Mouse (Mus musculus): ENCODE measurements at regions not wholly inside any gene's neighbourhood (a gene's known extent, or its start where the extent isn't known, plus 50 kb on each side); places are given as distances from the start of the nearest gene placed in this dataset.

DNA sequence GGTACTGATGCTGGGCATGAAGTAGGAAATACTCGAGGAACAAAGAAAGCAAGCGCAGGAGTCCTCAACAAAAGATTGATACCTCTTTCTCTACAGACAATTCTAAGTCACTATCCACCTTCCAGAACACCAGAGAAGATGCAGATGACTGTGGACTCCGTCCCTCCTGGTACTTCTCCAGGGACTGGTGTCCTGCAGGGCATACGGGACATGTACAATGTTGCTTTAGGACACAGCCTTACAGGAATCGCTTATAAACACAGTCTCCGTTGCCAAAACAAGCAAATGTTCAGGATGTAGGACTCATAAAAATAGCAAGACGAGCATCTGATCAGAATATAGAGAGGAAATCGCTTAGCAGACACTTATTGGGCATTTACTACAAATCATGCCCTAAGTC lies 162.6 kb upstream of the Klf7 start:
- Histone ChIP-seq H3K4me3 (replicated peaks) (no peak overlapping the region), H3K9me3 (replicated peaks) (no peaks in the 10 kb centered on the region), H3K36me3 (no peaks in the 10 kb centered on the region), H3K27me3 (no peaks in the 10 kb centered on the region), H3K9ac (no peak overlapping the region), H3K4me2 (no peak overlapping the region), H3K4me1 (peaks cover 15% of the 10 kb centered on the region), H3K27ac (no peak overlapping the region)
- ATAC-seq (replicated peaks; ENCODE audit: low FRiP score) = no peak
- WGBS = 61% methylated on average over 8 of the region's 8 CpGs

DNA sequence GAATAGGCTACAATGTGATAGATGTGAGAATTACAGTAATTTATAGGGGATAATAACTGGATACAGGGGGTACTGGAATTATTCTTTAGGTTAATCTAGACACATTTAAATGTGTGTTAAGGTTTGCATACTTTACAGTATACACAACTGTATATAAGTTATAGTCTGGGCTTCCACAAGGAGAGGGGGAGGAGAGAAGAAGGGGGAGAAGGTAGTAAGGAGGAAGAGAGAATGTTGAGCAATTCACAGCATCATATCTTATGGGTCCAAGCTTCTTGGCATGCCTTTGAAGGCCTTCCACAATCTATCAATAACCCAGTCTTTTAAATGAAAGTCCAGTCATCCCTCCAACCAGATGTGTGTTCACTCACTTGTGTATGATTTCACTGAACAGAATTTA lies 153.8 kb upstream of the Klf7 start:
- Histone ChIP-seq H3K4me3 (replicated peaks) (no peak overlapping the region), H3K9ac (no peak overlapping the region), H3K4me2 (no peak overlapping the region), H3K27me3 (no peaks in the 10 kb centered on the region), H3K36me3 (no peaks in the 10 kb centered on the region), H3K9me3 (replicated peaks) (no peaks in the 10 kb centered on the region), H3K27ac (no peak overlapping the region), H3K4me1 (no peaks in the 10 kb centered on the region)
- no peak for ATAC-seq (replicated peaks; ENCODE audit: low FRiP score)

DNA sequence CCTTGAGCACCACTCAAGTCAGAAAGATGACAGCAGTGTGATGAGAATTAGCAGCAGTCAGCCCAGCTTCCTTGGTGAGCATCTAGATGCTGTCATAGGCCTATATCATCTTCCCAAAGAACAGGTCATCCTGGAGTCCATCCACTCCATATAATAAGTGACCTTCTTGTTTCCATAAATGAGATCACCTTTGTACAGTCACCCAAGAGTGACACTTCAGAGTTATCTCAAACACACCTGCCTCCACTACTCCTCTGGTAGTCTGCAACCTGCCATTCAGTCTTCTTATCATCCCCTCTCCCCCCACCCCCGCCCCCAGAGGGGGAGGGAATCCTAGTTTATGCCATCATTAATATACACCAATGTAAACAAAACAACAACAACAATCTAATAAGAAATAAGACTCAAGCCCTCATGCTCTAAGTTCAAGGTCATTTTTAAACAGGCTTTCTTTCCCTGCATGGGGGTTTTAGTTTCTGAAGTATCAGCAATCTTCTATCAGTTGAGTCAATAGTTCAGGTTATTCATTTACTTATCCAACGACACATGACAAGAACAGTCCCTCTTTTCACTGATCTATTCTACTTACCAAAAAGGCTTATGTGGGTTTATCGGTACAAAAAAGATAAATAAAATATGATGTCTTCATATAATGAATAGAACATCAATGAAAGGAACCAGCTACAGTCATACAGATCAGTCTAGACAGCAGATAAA lies 153.2 kb upstream of the Klf7 start:
- Histone ChIP-seq H3K9me3 (replicated peaks) (no peaks in the 10 kb centered on the region), H3K4me2 (no peak overlapping the region), H3K27me3 (no peaks in the 10 kb centered on the region), H3K36me3 (no peaks in the 10 kb centered on the region), H3K9ac (no peak overlapping the region), H3K27ac (no peak overlapping the region), H3K4me1 (no peaks in the 10 kb centered on the region), H3K4me3 (replicated peaks) (no peak overlapping the region)
- no peak for ATAC-seq (replicated peaks; ENCODE audit: low FRiP score)
- 84% methylated on average over 3 of the region's 3 CpGs for WGBS

DNA sequence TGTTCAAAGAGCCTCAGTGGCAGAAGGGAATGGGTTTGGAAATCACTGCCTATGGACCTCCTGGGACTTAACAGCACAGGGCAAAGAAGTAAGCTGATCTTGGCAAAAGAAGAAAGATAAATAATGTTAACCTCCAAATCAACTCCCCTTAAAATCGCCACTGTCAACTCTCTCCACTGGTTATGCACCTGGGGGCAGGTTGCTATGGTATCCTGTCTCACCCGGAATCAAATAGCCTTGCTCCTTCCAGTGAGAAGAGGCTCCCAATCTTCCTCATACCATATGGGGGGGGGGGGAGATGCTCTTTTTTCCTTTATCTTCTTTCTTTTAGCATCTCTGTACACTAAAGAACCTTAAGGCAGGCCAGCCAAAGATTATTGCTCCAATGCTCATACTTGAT lies 135.2 kb upstream of the Klf7 start:
- no peak overlapping the region for H3K9ac ChIP-seq
- no peaks in the 10 kb centered on the region for H3K27me3 ChIP-seq
- H3K4me3 ChIP-seq (replicated peaks) = no peak overlapping the region
- ATAC-seq (replicated peaks; ENCODE audit: low FRiP score) = no peak
- H3K27ac ChIP-seq = no peak overlapping the region
- H3K4me2 ChIP-seq = no peak overlapping the region
- WGBS = 31% methylated on average over 2 of the region's 2 CpGs
- no peaks in the 10 kb centered on the region for H3K9me3 ChIP-seq (replicated peaks)
- no peaks in the 10 kb centered on the region for H3K36me3 ChIP-seq
- no peaks in the 10 kb centered on the region for H3K4me1 ChIP-seq

DNA sequence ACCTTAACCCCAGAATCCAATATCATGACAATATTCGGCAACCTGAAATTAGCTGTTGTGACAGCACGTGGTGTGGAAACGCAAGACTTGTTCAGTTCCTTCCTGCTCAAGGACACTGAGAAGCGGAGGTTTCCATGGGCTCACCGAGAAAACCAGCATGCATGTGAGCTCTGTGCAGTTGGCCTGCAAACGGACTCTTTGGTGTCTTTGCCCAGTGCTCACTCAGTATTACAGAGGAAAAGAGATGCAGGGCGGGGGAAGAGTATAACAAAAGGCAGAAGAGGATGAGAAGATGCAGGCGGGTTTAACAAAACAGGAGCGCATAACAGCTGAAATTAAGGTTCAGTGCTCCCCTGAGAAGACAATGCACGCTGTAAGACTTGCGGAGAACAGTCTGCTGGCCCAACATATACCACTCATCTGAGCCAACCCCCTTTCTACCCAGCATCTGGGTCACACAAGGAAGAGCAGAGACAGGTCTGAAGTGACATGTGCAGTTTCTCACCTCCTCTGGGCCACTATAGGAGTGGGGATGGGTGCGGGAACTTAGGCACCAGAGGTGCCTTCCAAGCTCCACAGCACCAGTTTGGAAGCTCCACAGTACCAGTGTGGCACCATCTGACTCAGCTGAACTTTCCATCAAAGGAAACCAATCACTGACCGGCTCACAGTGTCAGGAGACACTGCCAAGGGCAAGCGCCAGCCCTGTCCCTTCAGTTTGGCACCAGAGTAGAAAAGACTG lies 133.6 kb upstream of the Klf7 start:
- no peaks in the 10 kb centered on the region for H3K9me3 ChIP-seq (replicated peaks)
- ATAC-seq (replicated peaks; ENCODE audit: low FRiP score) = no peak
- H3K4me3 ChIP-seq (replicated peaks) = no peak overlapping the region
- no peak overlapping the region for H3K9ac ChIP-seq
- no peak overlapping the region for H3K27ac ChIP-seq
- H3K27me3 ChIP-seq = no peaks in the 10 kb centered on the region
- WGBS = 85% methylated on average over 14 of the region's 14 CpGs
- no peak overlapping the region for H3K4me2 ChIP-seq
- H3K36me3 ChIP-seq = no peaks in the 10 kb centered on the region
- H3K4me1 ChIP-seq = no peaks in the 10 kb centered on the region

DNA sequence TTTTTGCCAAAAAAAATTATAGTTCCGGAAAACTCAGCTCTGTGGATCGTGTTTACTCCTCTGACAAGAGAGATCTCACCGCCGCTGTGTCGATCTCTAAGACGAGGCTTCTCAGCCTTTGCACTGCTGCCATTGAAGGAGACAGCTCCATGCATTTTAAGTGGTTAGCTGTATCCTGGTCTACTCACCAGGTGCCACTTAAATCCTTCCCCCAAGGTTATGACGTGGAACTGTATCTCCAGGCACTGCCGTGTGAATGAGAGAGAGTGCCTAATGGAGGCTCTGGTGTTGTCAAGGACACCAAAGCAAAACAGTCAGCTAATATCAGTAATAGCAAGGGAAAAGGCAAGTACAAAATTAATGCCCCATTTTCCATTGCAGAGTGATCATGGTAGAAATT lies 132.6 kb upstream of the Klf7 start:
- Histone ChIP-seq H3K4me1 (no peaks in the 10 kb centered on the region), H3K9me3 (replicated peaks) (no peaks in the 10 kb centered on the region), H3K36me3 (no peaks in the 10 kb centered on the region), H3K9ac (no peak overlapping the region), H3K4me2 (no peak overlapping the region), H3K4me3 (replicated peaks) (no peak overlapping the region), H3K27me3 (no peaks in the 10 kb centered on the region), H3K27ac (no peak overlapping the region)
- 88% methylated on average over 8 of the region's 8 CpGs for WGBS
- no peak for ATAC-seq (replicated peaks; ENCODE audit: low FRiP score)

DNA sequence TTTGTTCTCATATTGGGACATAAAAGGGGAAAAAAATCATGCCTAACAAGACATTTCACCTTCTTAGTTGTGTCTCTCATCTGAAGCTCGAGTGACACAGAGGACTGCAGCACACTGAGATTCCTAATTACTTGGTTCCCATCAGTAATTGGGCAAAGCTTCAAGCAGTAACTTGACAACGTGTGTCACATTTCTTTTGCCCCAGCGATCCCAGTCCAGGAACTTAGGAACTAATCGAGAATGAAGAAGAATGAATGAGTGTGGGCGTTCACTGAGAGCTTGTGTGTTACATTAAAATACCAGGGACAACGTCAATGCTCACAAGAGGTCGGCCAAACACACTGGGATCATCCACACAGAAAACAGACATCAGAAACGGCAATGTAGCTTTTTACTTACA lies 131.9 kb upstream of the Klf7 start:
- H3K27me3 ChIP-seq = no peaks in the 10 kb centered on the region
- no peaks in the 10 kb centered on the region for H3K9me3 ChIP-seq (replicated peaks)
- H3K27ac ChIP-seq = no peak overlapping the region
- no peak overlapping the region for H3K4me2 ChIP-seq
- 60% methylated on average over 8 of the region's 8 CpGs for WGBS
- no peak overlapping the region for H3K4me3 ChIP-seq (replicated peaks)
- ATAC-seq (replicated peaks; ENCODE audit: low FRiP score) = no peak
- no peaks in the 10 kb centered on the region for H3K4me1 ChIP-seq
- H3K9ac ChIP-seq = no peak overlapping the region
- no peaks in the 10 kb centered on the region for H3K36me3 ChIP-seq

DNA sequence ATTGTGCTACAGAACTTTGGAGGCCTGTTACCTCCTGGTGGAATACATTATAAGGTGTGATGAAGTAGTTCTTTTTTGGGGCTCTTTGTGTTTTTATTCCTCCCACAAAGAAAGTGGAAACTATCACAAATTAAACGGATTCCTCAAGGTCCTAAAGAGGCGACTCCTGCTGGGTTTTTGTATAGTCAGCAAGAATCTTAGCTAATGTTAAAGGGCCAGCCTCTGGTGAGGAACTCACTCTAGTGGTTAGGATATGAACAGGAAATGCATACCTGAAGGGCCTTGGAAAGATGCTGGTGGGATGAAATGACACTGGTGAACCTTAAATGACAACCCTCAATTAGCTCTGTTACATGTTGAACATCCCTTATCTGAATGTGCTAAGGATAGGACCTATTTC lies 120.3 kb upstream of the Klf7 start:
- Histone ChIP-seq H3K4me3 (replicated peaks) (no peak overlapping the region), H3K9me3 (replicated peaks) (no peaks in the 10 kb centered on the region), H3K4me1 (no peaks in the 10 kb centered on the region), H3K27ac (no peak overlapping the region), H3K9ac (no peak overlapping the region), H3K27me3 (no peaks in the 10 kb centered on the region), H3K36me3 (no peaks in the 10 kb centered on the region), H3K4me2 (no peak overlapping the region)
- WGBS = 44% methylated on average over 2 of the region's 2 CpGs
- no peak for ATAC-seq (replicated peaks; ENCODE audit: low FRiP score)

DNA sequence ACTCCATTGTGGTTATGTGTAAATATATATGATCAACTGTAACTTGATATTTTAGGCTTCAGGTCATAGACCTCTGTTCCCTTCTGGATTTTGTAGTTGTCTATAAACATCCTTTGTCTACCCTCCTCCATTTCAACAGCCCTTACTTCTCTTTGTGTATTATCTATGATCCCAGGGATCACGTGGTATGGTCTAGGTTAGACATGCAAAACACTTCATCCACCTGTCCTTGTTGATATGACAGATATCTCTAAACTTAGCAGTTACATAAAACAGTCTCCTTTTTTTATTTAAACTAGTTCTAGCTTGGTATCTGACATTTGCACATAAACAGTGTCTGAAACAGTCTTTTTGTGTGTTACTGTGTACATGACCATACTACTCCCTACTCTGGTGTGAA lies 107.6 kb upstream of the Klf7 start:
- WGBS = 82% methylated on average over 1 of the region's 1 CpGs
- Histone ChIP-seq H3K27ac (no peak overlapping the region), H3K9me3 (replicated peaks) (no peaks in the 10 kb centered on the region), H3K27me3 (no peaks in the 10 kb centered on the region), H3K36me3 (no peaks in the 10 kb centered on the region), H3K9ac (no peak overlapping the region), H3K4me3 (replicated peaks) (no peak overlapping the region), H3K4me1 (peaks cover 10% of the 10 kb centered on the region), H3K4me2 (no peak overlapping the region)
- ATAC-seq (replicated peaks; ENCODE audit: low FRiP score) = no peak

DNA sequence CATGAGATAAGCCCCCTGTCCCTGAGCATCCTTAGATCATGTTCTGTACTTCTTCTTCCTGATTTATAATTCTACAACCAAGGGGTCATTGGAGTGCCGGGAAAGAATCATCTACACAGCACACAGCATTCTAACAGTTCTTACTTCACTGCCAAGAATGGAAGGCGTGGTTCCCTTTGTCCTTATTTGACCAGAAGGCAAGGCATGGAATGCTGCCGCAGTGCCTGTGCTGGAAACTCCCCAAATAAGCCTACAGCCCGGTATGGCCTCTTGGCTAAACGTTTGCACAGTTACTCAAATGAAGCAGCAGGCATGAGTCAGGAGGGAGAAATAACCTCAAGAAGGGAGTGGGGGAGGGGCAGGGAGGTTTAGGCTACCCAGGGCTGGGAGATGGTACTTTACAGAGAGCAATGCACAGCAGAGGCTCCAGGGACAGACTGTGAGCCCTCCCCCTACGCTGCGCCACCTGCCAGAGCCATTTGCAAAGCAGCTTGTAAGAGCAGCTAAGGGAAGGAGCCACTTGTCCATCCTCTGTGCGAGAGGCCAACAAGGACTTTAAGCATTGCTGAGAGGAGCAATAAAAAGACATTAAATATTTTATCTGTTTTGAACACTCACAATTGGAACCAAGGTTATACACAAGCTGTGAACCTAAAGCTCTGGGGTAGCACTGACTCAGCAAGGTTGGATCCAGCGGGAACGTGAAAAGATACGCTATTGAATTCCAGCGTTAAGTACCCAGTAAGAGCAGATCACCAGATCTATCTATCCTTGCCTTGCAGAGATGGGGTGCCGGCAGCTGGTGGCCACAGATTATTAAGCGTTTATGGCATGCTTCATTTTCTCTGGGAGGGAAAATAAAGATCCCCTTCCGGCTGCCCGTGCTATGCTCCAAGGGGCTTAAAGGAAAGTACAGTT lies 104.2 kb upstream of the Klf7 start:
- Histone ChIP-seq H3K36me3 (no peaks in the 10 kb centered on the region), H3K27me3 (no peaks in the 10 kb centered on the region), H3K27ac (no peak overlapping the region), H3K9me3 (replicated peaks) (no peaks in the 10 kb centered on the region), H3K9ac (no peak overlapping the region), H3K4me1 (peaks cover 20% of the 10 kb centered on the region), H3K4me3 (replicated peaks) (no peak overlapping the region), H3K4me2 (0 out of 2 replicates have a peak overlapping the region, but pooled peaks have one; percentile 7)
- peak; percentile 49; the same call in 1 of the 2 replicates for ATAC-seq (replicated peaks; ENCODE audit: low FRiP score)
- 36% methylated on average over 16 of the region's 16 CpGs for WGBS

DNA sequence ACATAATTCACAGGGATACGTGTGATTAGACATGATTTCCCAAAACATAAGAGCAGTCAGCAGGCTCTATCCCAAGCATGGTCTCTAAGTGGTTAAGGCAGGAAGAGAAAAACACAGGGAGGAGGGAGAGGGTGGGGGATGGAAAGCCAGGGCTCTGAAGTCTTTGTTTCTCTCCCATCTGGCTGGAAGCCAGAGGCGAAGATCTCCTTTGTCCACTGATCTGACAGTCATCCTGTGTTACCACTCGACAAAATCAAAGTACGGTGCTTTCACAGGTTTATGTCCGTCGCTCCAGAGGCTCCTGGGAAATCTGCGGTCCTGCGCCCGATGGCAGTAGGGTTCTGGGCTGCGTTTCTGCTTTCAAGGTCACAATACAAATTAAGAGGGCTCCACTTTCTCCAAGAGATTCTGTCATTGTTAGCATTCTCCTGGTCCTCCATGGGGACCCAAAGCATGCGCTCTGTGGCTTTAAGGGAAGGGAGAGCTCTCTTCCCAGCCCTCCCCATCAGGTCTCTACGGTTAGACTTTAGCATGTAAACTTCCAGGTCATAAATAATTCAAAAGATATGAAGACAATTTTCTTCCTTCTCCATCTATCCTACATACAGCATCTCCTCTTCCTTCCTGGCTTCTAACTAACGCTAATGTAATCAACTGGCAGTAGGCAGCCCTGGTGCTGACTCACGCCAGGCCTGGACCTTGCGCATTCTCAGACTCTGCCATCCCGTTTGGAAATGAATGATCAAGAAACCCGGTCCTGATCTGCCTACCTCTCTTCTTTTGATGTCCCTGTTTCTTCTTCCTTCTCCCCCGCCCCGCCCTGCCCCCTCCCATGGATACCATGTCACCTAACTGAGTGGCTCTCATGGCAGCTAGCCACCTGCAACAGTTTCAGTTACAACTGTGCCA lies 102.0 kb upstream of the Klf7 start:
- no peak for ATAC-seq (replicated peaks; ENCODE audit: low FRiP score)
- H3K27ac ChIP-seq = no peak overlapping the region

More for the DNA sequence above, 102.0 kb upstream of the Klf7 start:
- no peaks in the 10 kb centered on the region for H3K9me3 ChIP-seq (replicated peaks)
- WGBS = 63% methylated on average over 19 of the region's 19 CpGs
- H3K9ac ChIP-seq = no peak overlapping the region
- H3K36me3 ChIP-seq = no peaks in the 10 kb centered on the region
- H3K27me3 ChIP-seq = no peaks in the 10 kb centered on the region
- H3K4me2 ChIP-seq = no peak overlapping the region
- H3K4me1 ChIP-seq = peaks cover 20% of the 10 kb centered on the region
- no peak overlapping the region for H3K4me3 ChIP-seq (replicated peaks)
